Mouse (Mus musculus): Measurements from ENCODE around the gene 5830411N06Rik. TPM values are rescaled to one million over a fixed set of nuclear protein-coding genes. Genes with fewer than 3 reads are reported as not detected.

5830411N06Rik gene
- polyA plus RNA-seq (2012; rRNA removed; ENCODE audit: low replicate concordance), result 0.04 and 0.13 TPM in 2 replicates

GRCm38 (mm10) chr7:140247216-140247615 is at the start of gene 5830411N06Rik:
TSS of gene 5830411N06Rik (plus strand) at chr7:140247284.

GRCm38 (mm10) chr7:140205864-140206263 is 41.2 kb upstream of the 5830411N06Rik start, which contains the start of gene Olfr524:
TSS of gene Olfr524 (minus strand) at chr7:140205964.

GRCm38 (mm10) chr7:140217967-140218366 is 29.1 kb upstream of the 5830411N06Rik start, which contains the start of gene Cd163l1:
TSS of gene Cd163l1 (plus strand) at chr7:140218267.

GRCm38 (mm10) chr7:140320558-140320957 is 73.5 kb downstream of the 5830411N06Rik start, which contains the start of gene Olfr525:
TSS of gene Olfr525 (plus strand) at chr7:140320858.

GRCm38 (mm10) chr7:140333717-140334116 is 86.6 kb downstream of the 5830411N06Rik start, which contains the start of gene Olfr527:
TSS of gene Olfr527 (plus strand) at chr7:140334017.

Other genes starting within 250 kb of the 5830411N06Rik start
- gene Zfp511, start 210.9 kb upstream of the 5830411N06Rik start, polyA plus RNA-seq (2012; rRNA removed; ENCODE audit: low replicate concordance), result 45.5 and 100 TPM in 2 replicates
- gene Tubgcp2, start 210.6 kb upstream of the 5830411N06Rik start, polyA plus RNA-seq (2012; rRNA removed; ENCODE audit: low replicate concordance), result 28.2 and 39.2 TPM in 2 replicates
- not detected in 2 replicates for gene Msx3, start 198.2 kb upstream of the 5830411N06Rik start, polyA plus RNA-seq (2012; rRNA removed; ENCODE audit: low replicate concordance)
- gene Caly, start 164.7 kb upstream of the 5830411N06Rik start, polyA plus RNA-seq (2012; rRNA removed; ENCODE audit: low replicate concordance), result 0.18 and 0.19 TPM in 2 replicates
- 1.7 and 21.1 TPM in 2 replicates for gene Prap1, start 153.9 kb upstream of the 5830411N06Rik start, polyA plus RNA-seq (2012; rRNA removed; ENCODE audit: low replicate concordance)
- 46.2 and 65.2 TPM in 2 replicates for gene Fuom, start 144.8 kb upstream of the 5830411N06Rik start, polyA plus RNA-seq (2012; rRNA removed; ENCODE audit: low replicate concordance)
- 27.3 and 32.0 TPM in 2 replicates for gene Paox, start 131.5 kb upstream of the 5830411N06Rik start, polyA plus RNA-seq (2012; rRNA removed; ENCODE audit: low replicate concordance)
- gene Echs1, start 130.8 kb upstream of the 5830411N06Rik start, polyA plus RNA-seq (2012; rRNA removed; ENCODE audit: low replicate concordance), result 240 and 347 TPM in 2 replicates
- gene Mtg1, start 109.7 kb upstream of the 5830411N06Rik start, polyA plus RNA-seq (2012; rRNA removed; ENCODE audit: low replicate concordance), result 30.3 and 50.3 TPM in 2 replicates
- 0.89 and 2.7 TPM in 2 replicates for gene Sprn, start 92.4 kb upstream of the 5830411N06Rik start, polyA plus RNA-seq (2012; rRNA removed; ENCODE audit: low replicate concordance)
- not detected in 2 replicates for gene Olfr522, start 82.5 kb upstream of the 5830411N06Rik start, polyA plus RNA-seq (2012; rRNA removed; ENCODE audit: low replicate concordance)
- gene Olfr523, start 74.1 kb upstream of the 5830411N06Rik start, polyA plus RNA-seq (2012; rRNA removed; ENCODE audit: low replicate concordance), result not detected in 2 replicates
- not detected in 2 replicates for gene Olfr524, start 41.3 kb upstream of the 5830411N06Rik start, polyA plus RNA-seq (2012; rRNA removed; ENCODE audit: low replicate concordance)
- gene Cd163l1, start 29.0 kb upstream of the 5830411N06Rik start, polyA plus RNA-seq (2012; rRNA removed; ENCODE audit: low replicate concordance), result 0.36 and 1.7 TPM in 2 replicates
- not detected in 2 replicates for gene Olfr525, start 73.6 kb downstream of the 5830411N06Rik start, polyA plus RNA-seq (2012; rRNA removed; ENCODE audit: low replicate concordance)
- not detected in 2 replicates for gene Olfr527, start 86.7 kb downstream of the 5830411N06Rik start, polyA plus RNA-seq (2012; rRNA removed; ENCODE audit: low replicate concordance)
- 0.13 and 0.27 TPM in 2 replicates for gene Olfr60, start 114.4 kb downstream of the 5830411N06Rik start, polyA plus RNA-seq (2012; rRNA removed; ENCODE audit: low replicate concordance)
- not detected in 2 replicates for gene Olfr530, start 129.0 kb downstream of the 5830411N06Rik start, polyA plus RNA-seq (2012; rRNA removed; ENCODE audit: low replicate concordance)
- gene Olfr531, start 155.6 kb downstream of the 5830411N06Rik start, polyA plus RNA-seq (2012; rRNA removed; ENCODE audit: low replicate concordance), result not detected in 2 replicates
- not detected in 2 replicates for gene Olfr532, start 174.4 kb downstream of the 5830411N06Rik start, polyA plus RNA-seq (2012; rRNA removed; ENCODE audit: low replicate concordance)
- gene Olfr533, start 216.1 kb downstream of the 5830411N06Rik start, polyA plus RNA-seq (2012; rRNA removed; ENCODE audit: low replicate concordance), result not detected in 2 replicates
- gene Olfr535, start 236.9 kb downstream of the 5830411N06Rik start, polyA plus RNA-seq (2012; rRNA removed; ENCODE audit: low replicate concordance), result not detected in 2 replicates

Data from subcutaneous adipose tissue, adult 2 months (tissue).